Mouse (Mus musculus) liver, embryonic 12.5 days (tissue): ENCODE measurements at regions not wholly inside any gene's neighbourhood (a gene's known extent, or its start where the extent isn't known, plus 50 kb on each side); places are given as distances from the start of the nearest gene placed in this dataset.

Source experiments
- ATAC-seq: fragments of 200-750 bp; cut with Nextera tagmentation; 2 replicates; pipeline ENCODE4 v1.8.0; 2017; ENCODE audit warnings: moderate number of reproducible peaks, mild to moderate bottlenecking, moderate library complexity
- H3K27ac ChIP-seq: fragments of 300-500 bp; sonication (generic); 2 replicates; pipeline ENCODE4 v1.5.1; 2016; ENCODE audit warnings: mild to moderate bottlenecking
- H3K27me3 ChIP-seq: fragments of 300-500 bp; sonication (generic); replicated peaks from 2 replicates; pipeline ENCODE4 v1.6.1; 2016; ENCODE audit warnings: mild to moderate bottlenecking, moderate library complexity
- H3K36me3 ChIP-seq: fragments of 300-500 bp; sonication (generic); 2 replicates; pipeline ENCODE4 v1.6.1; 2016; ENCODE audit warnings: mild to moderate bottlenecking, moderate library complexity
- H3K4me1 ChIP-seq: fragments of 300-500 bp; sonication (generic); 2 replicates; pipeline ENCODE4 v1.6.1; 2016
- H3K4me2 ChIP-seq: fragments of 300-500 bp; sonication (generic); 2 replicates; pipeline ENCODE4 v1.6.1; 2016; ENCODE audit warnings: mild to moderate bottlenecking, moderate library complexity
- H3K4me3 ChIP-seq: fragments of 300-500 bp; sonication (generic); 2 replicates; pipeline ENCODE4 v1.5.1; 2016; ENCODE audit warnings: mild to moderate bottlenecking, moderate library complexity
- H3K9ac ChIP-seq: fragments of 300-500 bp; sonication (generic); 2 replicates; pipeline ENCODE4 v1.6.1; 2016; ENCODE audit warnings: mild to moderate bottlenecking, moderate library complexity
- H3K9me3 ChIP-seq: fragments of 300-500 bp; sonication (generic); replicated peaks from 2 replicates; pipeline ENCODE4 v1.6.1; 2016; ENCODE audit warnings: mild to moderate bottlenecking, moderate library complexity
- WGBS: fragments of 180-500 bp; shearing (Covaris S2); methylation state at CpG from one replicate; pipeline ENCODE4 v1.1.7; 2016; ENCODE audit not compliant: insufficient replicate concordance; 5-methylcytosine and 5-hydroxymethylcytosine counted together

DNA sequence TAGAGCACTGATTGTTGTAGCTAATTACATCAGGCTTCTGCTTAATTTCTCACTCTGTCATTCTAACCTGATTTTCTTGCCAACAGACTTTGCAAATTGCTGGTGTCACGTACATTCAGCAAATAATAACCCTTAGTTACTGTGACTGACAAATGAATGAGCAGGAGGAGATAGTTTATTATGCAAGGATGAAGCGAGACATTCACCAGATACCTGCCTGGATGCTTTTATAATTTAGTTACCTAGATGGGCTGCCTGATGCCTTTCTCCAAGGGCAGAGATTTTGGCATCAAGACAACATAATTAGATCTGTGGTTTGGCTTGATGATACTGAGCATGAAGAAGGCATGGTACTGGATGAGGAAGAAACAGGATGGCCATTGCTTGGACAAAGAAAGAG lies 233.6 kb downstream of the Fbxo8 start:
- ATAC-seq = no peak
- no peaks in the 10 kb centered on the region for H3K4me1 ChIP-seq
- no peak overlapping the region for H3K4me3 ChIP-seq
- H3K27me3 ChIP-seq = no peaks in the 10 kb centered on the region
- no peak overlapping the region for H3K27ac ChIP-seq
- no peaks in the 10 kb centered on the region for H3K36me3 ChIP-seq
- 33% methylated on average over 2 of the region's 2 CpGs for WGBS
- no peak overlapping the region for H3K4me2 ChIP-seq
- H3K9ac ChIP-seq = no peak overlapping the region
- no peaks in the 10 kb centered on the region for H3K9me3 ChIP-seq

DNA sequence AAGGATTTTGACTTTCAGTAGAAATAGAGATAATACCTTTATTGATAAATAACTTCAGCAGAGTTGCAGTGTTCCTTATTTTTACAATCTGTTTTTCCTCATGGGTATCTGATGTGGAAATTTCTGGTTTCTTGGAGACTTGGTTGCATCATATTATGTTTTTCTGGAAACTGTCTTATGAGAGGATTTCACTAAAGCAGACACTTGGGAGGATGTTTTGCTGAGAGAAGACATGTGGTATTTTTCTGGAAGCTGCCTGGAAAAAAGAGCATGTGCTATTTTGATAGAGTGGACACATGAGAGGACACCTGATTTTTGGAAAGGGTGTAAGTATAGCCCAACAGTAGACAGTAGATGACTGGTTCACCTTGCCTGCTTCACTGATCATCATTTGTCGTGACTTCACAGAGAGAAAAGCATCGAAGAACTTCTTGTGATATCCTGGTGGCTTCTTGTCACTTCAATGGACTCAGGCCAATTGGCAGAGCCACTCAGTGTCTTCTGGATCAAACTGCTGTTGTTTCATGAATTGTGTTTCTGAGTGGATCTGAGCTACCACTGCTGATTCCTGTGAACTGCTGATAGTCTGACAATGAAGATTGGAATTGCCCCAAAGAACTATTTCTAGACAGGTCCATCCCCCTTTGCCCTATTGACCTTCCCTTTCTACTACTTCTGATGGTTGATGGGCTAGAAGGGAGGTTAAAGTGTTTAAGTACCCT lies 238.8 kb downstream of the Fbxo8 start:
- no peak overlapping the region for H3K27ac ChIP-seq
- ATAC-seq = no peak
- no peaks in the 10 kb centered on the region for H3K9me3 ChIP-seq
- no peak overlapping the region for H3K4me2 ChIP-seq
- no peaks in the 10 kb centered on the region for H3K4me1 ChIP-seq
- WGBS = 64% methylated on average over 2 of the region's 2 CpGs
- no peak overlapping the region for H3K9ac ChIP-seq
- no peaks in the 10 kb centered on the region for H3K36me3 ChIP-seq
- no peak overlapping the region for H3K4me3 ChIP-seq
- H3K27me3 ChIP-seq = no peaks in the 10 kb centered on the region

DNA sequence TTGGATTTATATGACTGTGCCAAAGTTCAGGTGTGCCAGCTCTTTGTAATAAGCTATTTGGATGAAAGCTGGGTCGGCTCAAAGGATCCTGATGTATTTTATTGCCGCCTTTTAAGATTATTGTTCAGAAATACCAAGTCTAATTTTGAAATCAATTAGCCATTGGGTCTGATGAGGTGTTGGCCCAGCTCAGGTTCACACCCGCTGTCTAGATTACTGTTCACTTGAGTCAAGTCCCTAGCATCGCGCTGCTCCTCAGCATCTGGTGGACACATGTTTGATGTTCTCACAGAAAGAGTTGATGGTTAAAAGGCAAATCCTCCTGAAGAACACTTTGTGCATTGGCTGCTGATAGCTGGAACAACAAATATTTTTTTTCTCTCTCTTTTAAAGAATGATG lies 281.8 kb downstream of the Fbxo8 start:
- H3K4me2 ChIP-seq = no peak overlapping the region
- no peak overlapping the region for H3K9ac ChIP-seq
- no peaks in the 10 kb centered on the region for H3K9me3 ChIP-seq
- H3K4me3 ChIP-seq = no peak overlapping the region
- no peaks in the 10 kb centered on the region for H3K36me3 ChIP-seq
- no peak overlapping the region for H3K27ac ChIP-seq
- ATAC-seq = no peak
- H3K27me3 ChIP-seq = no peaks in the 10 kb centered on the region
- no peaks in the 10 kb centered on the region for H3K4me1 ChIP-seq
- 81% methylated on average over 5 of the region's 5 CpGs for WGBS

DNA sequence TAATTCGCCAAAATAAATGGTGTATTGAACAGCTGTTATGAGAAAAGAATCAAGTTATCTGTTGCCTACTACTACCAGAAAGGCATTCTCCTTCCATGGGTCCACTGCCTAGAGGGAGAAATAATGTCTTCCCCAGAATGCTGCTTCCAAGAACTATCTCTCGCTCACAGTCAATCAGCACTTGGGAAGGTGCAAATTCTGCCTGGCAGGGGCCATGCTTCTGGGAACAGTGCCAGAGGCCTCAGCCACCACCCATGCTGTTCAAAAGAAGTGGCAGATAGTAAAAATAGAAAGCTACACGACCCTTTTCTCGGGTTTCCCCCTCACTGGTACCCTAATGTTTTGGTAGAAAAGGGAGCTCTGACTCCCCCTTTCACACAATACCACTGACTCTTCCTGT lies 282.2 kb downstream of the Fbxo8 start:
- H3K4me1 ChIP-seq = no peaks in the 10 kb centered on the region
- WGBS = 34% methylated on average over 4 of the region's 4 CpGs
- H3K4me2 ChIP-seq = no peak overlapping the region
- H3K4me3 ChIP-seq = no peak overlapping the region
- ATAC-seq = no peak
- no peak overlapping the region for H3K27ac ChIP-seq
- H3K9me3 ChIP-seq = no peaks in the 10 kb centered on the region
- H3K36me3 ChIP-seq = no peaks in the 10 kb centered on the region
- no peak overlapping the region for H3K9ac ChIP-seq
- no peaks in the 10 kb centered on the region for H3K27me3 ChIP-seq

DNA sequence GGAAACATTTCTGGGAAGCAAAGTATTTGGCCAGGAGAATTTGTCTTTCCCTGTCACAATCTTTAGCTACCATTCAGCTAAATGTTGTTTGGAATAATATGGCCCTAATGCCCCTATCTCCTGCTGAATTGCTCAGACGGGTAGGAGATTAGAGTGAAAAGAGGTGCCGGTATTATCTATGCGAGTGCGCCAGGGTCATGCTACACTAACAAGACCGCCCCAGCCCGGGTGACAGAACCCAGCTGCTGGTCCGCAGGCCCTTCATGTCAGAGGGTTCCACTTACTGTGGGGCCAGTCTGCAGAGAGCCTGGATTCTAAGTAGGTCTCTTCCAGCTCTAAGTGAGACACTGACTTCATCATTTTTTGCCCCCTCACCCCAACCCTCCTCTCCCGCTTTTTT lies 332.6 kb downstream of the Fbxo8 start:
- WGBS = 47% methylated on average over 8 of the region's 8 CpGs
- Histone ChIP-seq H3K4me3 (no peak overlapping the region), H3K4me2 (no peak overlapping the region), H3K27ac (no peak overlapping the region), H3K27me3 (no peaks in the 10 kb centered on the region), H3K36me3 (no peaks in the 10 kb centered on the region), H3K9ac (no peak overlapping the region), H3K4me1 (no peaks in the 10 kb centered on the region), H3K9me3 (no peaks in the 10 kb centered on the region)
- no peak for ATAC-seq

DNA sequence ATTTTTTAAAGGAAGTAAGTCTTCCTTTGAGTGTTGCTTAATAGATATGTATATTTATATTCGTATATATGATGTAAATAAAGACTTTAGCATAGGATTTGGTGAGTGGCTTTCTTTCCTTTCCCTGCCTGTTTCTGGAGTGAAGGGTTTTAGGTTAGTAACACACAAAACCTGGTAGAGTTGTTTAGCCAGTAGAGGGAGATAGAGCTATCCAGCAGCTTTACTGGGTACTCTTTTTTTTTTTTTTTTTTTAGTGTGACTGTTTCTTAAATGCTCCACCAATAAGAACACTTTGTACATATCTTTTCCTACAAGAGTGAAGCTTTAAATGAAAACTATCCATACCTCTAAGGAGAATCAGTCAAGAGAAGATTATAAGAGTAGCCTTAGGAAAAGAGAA lies 333.3 kb downstream of the Fbxo8 start:
- Histone ChIP-seq H3K36me3 (no peaks in the 10 kb centered on the region), H3K9ac (no peak overlapping the region), H3K9me3 (no peaks in the 10 kb centered on the region), H3K27ac (no peak overlapping the region), H3K4me1 (no peaks in the 10 kb centered on the region), H3K4me3 (no peak overlapping the region), H3K27me3 (no peaks in the 10 kb centered on the region), H3K4me2 (no peak overlapping the region)
- WGBS = 19% methylated on average over 1 of the region's 1 CpGs
- ATAC-seq = no peak

DNA sequence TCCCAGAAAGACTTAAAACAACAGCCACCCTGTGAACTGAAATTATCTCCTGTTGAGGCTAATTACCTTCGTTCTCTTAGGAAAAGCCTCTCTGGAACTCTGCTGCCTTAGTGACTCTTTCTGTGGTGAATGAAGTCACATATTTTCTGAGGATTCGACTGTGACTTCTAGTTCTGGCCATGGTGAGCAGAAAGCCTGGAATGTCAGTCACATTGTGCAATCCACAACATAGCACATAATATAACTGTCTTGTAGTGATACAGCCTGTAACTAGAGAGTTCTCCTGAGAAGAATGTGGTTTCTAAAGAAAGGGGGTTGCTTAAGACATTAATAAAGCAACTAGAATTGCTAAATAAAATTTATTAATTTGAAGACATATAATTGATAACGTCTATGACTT lies 342.7 kb downstream of the Fbxo8 start:
- Histone ChIP-seq H3K36me3 (no peaks in the 10 kb centered on the region), H3K9me3 (no peaks in the 10 kb centered on the region), H3K9ac (no peak overlapping the region), H3K4me3 (no peak overlapping the region), H3K4me2 (no peak overlapping the region), H3K27ac (no peak overlapping the region), H3K27me3 (no peaks in the 10 kb centered on the region), H3K4me1 (no peaks in the 10 kb centered on the region)
- 37% methylated on average over 3 of the region's 3 CpGs for WGBS
- no peak for ATAC-seq

DNA sequence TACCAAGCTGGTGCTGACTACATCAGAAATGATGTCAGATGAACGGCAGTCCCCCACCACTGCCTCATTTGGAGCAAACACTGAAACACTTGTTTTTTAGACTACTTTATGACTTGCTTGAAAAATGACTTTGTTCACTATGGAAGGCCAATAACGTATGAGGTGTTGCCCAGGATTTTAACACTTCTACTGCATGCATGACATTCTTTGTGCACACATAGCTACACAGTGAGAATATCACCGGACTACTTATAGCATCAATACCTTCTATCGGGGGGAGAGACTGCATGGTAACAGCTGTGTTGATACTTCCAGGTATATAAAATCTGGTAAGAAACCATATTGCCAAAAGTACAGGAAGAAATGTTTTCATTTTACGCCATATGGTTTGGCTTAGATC lies 364.5 kb downstream of the Fbxo8 start:
- H3K4me2 ChIP-seq = no peak overlapping the region
- no peaks in the 10 kb centered on the region for H3K9me3 ChIP-seq
- ATAC-seq = no peak
- no peaks in the 10 kb centered on the region for H3K4me1 ChIP-seq
- no peaks in the 10 kb centered on the region for H3K36me3 ChIP-seq
- H3K4me3 ChIP-seq = no peak overlapping the region
- no peaks in the 10 kb centered on the region for H3K27me3 ChIP-seq
- WGBS = 72% methylated on average over 5 of the region's 5 CpGs
- no peak overlapping the region for H3K27ac ChIP-seq
- H3K9ac ChIP-seq = no peak overlapping the region

DNA sequence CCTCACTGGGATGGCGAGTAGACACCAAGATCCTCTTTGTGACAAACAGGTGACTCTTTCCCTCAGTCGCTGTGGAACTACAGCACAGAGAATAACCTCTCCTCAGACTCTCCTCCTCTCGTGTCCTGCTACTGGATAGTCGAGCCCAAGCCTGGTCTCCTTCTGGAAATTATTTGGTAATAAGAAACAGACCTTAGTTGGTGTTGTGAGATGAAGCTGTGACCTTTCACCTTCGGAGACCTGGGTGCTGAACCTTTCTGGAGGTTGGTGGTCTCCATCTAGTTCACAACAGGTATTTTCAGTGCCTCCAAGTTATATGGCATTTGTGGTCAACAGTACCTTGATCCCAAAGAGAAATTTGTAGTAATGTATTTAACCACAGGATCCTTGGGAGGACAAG lies 365.1 kb downstream of the Fbxo8 start:
- ATAC-seq = no peak
- 59% methylated on average over 5 of the region's 5 CpGs for WGBS
- no peaks in the 10 kb centered on the region for H3K4me1 ChIP-seq
- H3K27ac ChIP-seq = no peak overlapping the region
- no peaks in the 10 kb centered on the region; the same call in 1 of the 2 replicates for H3K27me3 ChIP-seq
- H3K9ac ChIP-seq = no peak overlapping the region
- H3K9me3 ChIP-seq = no peaks in the 10 kb centered on the region
- H3K4me2 ChIP-seq = no peak overlapping the region
- no peaks in the 10 kb centered on the region for H3K36me3 ChIP-seq
- no peak overlapping the region for H3K4me3 ChIP-seq

DNA sequence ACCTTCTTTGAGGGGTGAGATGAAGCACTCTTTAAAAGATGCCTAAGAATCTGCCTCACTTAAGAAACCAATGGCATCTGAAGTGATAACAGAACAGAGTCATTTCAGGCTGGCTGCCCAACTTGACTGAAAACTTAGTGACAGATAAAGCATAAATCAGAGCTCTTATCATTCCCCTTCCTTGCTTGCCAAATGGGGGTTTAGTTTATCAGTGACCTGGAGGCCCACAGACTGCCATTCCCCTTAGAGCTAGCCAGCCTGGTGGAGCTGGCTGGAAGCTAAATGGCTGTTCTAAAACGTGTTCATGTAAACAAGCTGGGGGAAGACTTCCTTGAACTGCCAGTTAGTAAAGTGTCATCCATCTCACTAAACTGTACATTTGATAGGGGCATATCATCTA lies 373.8 kb downstream of the Fbxo8 start:
- peaks cover 42% of the 10 kb centered on the region for H3K4me1 ChIP-seq
- H3K4me3 ChIP-seq = no peak overlapping the region
- no peaks in the 10 kb centered on the region for H3K36me3 ChIP-seq
- H3K9me3 ChIP-seq = no peaks in the 10 kb centered on the region
- ATAC-seq = peak; percentile 74
- peaks cover 8% of the 10 kb centered on the region for H3K27me3 ChIP-seq
- H3K4me2 ChIP-seq = peak overlapping the region; percentile 27; the same call in 1 of the 2 replicates
- H3K9ac ChIP-seq = no peak overlapping the region
- 0% methylated on average over 1 of the region's 1 CpGs for WGBS
- no peak overlapping the region for H3K27ac ChIP-seq

DNA sequence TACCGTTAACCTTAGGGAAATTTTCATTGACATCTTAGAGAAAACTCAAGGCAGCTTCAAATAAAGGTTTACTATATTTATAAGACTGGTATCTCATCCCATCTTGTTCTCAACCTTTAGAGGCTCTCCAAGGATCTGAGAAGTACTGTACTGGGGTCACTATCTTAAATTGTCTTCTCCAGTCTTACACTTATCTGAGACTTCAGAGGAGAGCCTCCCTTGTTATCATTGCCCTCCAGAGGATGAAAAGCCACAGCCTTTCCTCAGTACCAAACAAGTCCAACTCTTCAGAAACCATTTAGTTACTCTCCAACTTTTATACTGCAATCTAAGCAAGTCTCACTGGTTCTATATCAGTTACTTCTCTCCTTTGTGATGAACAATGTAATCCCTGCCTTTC lies 376.3 kb downstream of the Fbxo8 start:
- WGBS = 71% methylated on average over 1 of the region's 1 CpGs
- ATAC-seq = peak; percentile 95
- H3K4me3 ChIP-seq = no peak overlapping the region
- peaks cover 46% of the 10 kb centered on the region for H3K4me1 ChIP-seq
- H3K27me3 ChIP-seq = peaks cover 5% of the 10 kb centered on the region
- no peak overlapping the region for H3K9ac ChIP-seq
- no peaks in the 10 kb centered on the region for H3K9me3 ChIP-seq
- no peaks in the 10 kb centered on the region for H3K36me3 ChIP-seq
- peak overlapping the region; percentile 44 for H3K4me2 ChIP-seq
- 0 out of 2 replicates have a peak overlapping the region, but pooled peaks have one; percentile 6 for H3K27ac ChIP-seq

DNA sequence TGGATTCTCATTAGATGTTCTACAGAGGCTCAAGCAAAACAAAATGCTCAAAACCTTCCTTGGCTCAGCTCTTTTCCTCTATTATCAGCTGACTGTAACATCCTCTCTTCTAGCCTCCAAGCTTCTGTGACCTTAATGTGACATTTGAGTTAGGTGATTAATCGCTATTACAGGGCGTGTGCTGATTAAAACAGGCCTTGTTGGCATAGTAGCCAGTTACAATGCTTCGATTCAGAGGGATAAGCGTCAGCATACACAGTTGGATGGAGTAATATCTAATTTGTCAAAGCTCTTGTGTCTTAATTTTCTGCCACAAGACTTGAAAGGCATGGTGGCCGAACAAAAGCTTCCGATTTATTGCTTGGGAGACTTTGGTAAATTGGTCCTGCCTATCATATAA lies 378.2 kb downstream of the Fbxo8 start:
- no peak overlapping the region for H3K4me3 ChIP-seq
- H3K27ac ChIP-seq = no peak overlapping the region
- no peak overlapping the region for H3K4me2 ChIP-seq
- no peaks in the 10 kb centered on the region for H3K36me3 ChIP-seq
- peaks cover 44% of the 10 kb centered on the region for H3K4me1 ChIP-seq
- no peak for ATAC-seq
- H3K9ac ChIP-seq = no peak overlapping the region
- no peaks in the 10 kb centered on the region for H3K27me3 ChIP-seq
- H3K9me3 ChIP-seq = no peaks in the 10 kb centered on the region
- WGBS = 80% methylated on average over 6 of the region's 6 CpGs

DNA sequence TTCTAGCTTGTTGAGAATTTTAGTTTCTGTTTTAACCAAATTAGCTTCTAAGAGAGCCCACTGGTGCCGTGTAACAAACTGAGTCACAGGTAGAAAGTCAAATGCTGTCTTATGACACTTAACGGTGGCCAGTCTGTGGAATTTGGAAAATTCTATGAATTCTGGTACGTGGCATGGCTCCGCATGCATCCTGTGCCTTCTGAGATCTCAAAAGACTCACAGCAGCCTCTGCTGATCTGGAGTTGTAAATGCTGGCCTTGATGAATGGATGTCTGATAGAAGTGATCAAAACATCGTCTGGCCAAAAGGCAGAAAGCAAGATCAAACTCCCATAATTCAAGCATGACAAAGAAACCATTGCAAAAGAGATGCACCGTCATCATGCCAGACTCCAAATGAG lies 381.5 kb downstream of the Fbxo8 start:
- H3K4me2 ChIP-seq = no peak overlapping the region
- ATAC-seq = no peak
- peaks cover 20% of the 10 kb centered on the region for H3K4me1 ChIP-seq
- H3K36me3 ChIP-seq = no peaks in the 10 kb centered on the region
- H3K9ac ChIP-seq = no peak overlapping the region
- H3K4me3 ChIP-seq = no peak overlapping the region
- WGBS = 60% methylated on average over 6 of the region's 6 CpGs
- no peaks in the 10 kb centered on the region for H3K27me3 ChIP-seq
- no peak overlapping the region for H3K27ac ChIP-seq
- no peaks in the 10 kb centered on the region for H3K9me3 ChIP-seq
